Mouse (Mus musculus) heart, embryonic 13.5 days (tissue): ENCODE data around the gene Gorasp1. TPM values are rescaled to one million over a fixed set of nuclear protein-coding genes. Genes with fewer than 3 reads are reported as not detected.

Experiments used
- ATAC-seq: fragments of 200-750 bp; cut with Nextera tagmentation; 2 replicates; pipeline ENCODE4 v1.8.0; 2017; ENCODE audit warnings: moderate TSS enrichment; ENCODE audit not compliant: insufficient number of reproducible peaks, low FRiP score, low TSS enrichment; ENCODE audit errors: extremely low read depth
- H3K27ac ChIP-seq: fragments of 300-500 bp; sonication (generic); replicated peaks from 2 replicates; pipeline ENCODE4 v1.5.1; 2015; ENCODE audit warnings: moderate library complexity, mild to moderate bottlenecking, inconsistent platforms
- H3K27me3 ChIP-seq: fragments of 300-500 bp; sonication (generic); replicated peaks from 2 replicates; pipeline ENCODE4 v1.6.1; 2015; ENCODE audit warnings: mild to moderate bottlenecking, inconsistent platforms
- H3K36me3 ChIP-seq: fragments of 300-500 bp; sonication (generic); 2 replicates; pipeline ENCODE4 v1.6.1; 2015; ENCODE audit warnings: mild to moderate bottlenecking, inconsistent platforms
- H3K4me1 ChIP-seq: fragments of 300-500 bp; sonication (generic); 2 replicates; pipeline ENCODE4 v1.6.1; 2015; ENCODE audit warnings: inconsistent platforms
- H3K4me2 ChIP-seq: fragments of 300-500 bp; sonication (generic); 2 replicates; pipeline ENCODE4 v1.6.1; 2015; ENCODE audit warnings: inconsistent platforms, mild to moderate bottlenecking, moderate library complexity
- H3K4me3 ChIP-seq: fragments of 300-500 bp; sonication (generic); 2 replicates; pipeline ENCODE4 v1.5.1; 2015; ENCODE audit warnings: moderate library complexity, mild to moderate bottlenecking, inconsistent platforms
- H3K9ac ChIP-seq: fragments of 300-500 bp; sonication (generic); 2 replicates; pipeline ENCODE4 v1.6.1; 2015; ENCODE audit warnings: inconsistent platforms, mild to moderate bottlenecking, moderate library complexity
- H3K9me3 ChIP-seq: fragments of 300-500 bp; sonication (generic); 2 replicates; pipeline ENCODE4 v1.6.1; 2016; ENCODE audit warnings: inconsistent platforms
- WGBS: fragments of 180-500 bp; shearing (Covaris S2); methylation state at CpG from one replicate; pipeline ENCODE4 v1.1.7; 2015; ENCODE audit warnings: mixed read lengths; 5-methylcytosine and 5-hydroxymethylcytosine counted together
- polyA plus RNA-seq: library from polyadenylated mRNA; unstranded; fragments of >200 nt; fragmentation: Nextera tagmentation; extraction: Ambion mirVana; gene quantifications from 2 replicates; pipeline ENCODE4 v1.2.1, GENCODE M21; 2015

The Gorasp1 gene
- polyA plus RNA-seq, 1 experiment from 2014 or later: 21.4 TPM

DNA sequence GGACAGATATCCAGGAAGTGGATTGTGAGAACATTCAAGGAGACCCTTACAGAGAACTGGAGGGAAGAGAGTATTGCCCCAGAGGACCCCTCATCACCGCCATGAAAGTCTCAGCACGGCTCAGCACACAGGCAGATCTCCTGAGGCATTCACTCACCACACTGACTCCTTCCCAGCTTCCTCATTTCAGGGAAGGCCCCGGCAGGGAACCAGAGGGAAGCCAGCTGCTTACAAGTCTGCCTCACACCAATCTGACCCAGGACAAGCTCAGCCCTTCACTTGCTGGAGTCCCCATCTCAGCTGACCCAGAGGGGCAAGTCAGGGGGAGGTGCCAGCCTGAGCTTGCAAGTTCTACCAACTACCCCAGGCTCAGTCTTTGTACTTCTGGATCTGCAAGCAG lies 11.4 kb upstream of the Gorasp1 start:
- Histone ChIP-seq H3K27me3 (no peaks in the 10 kb centered on the region), H3K27ac (no peak overlapping the region), H3K4me2 (no peak overlapping the region), H3K9me3 (no peaks in the 10 kb centered on the region), H3K4me3 (no peak overlapping the region), H3K36me3 (no peaks in the 10 kb centered on the region), H3K9ac (no peak overlapping the region), H3K4me1 (0 out of 2 replicates have a peak, but pooled peaks cover 6% of the 10 kb centered on the region)
- ATAC-seq: no peak
- WGBS: 32% methylated on average over 3 of the region's 3 CpGs

DNA sequence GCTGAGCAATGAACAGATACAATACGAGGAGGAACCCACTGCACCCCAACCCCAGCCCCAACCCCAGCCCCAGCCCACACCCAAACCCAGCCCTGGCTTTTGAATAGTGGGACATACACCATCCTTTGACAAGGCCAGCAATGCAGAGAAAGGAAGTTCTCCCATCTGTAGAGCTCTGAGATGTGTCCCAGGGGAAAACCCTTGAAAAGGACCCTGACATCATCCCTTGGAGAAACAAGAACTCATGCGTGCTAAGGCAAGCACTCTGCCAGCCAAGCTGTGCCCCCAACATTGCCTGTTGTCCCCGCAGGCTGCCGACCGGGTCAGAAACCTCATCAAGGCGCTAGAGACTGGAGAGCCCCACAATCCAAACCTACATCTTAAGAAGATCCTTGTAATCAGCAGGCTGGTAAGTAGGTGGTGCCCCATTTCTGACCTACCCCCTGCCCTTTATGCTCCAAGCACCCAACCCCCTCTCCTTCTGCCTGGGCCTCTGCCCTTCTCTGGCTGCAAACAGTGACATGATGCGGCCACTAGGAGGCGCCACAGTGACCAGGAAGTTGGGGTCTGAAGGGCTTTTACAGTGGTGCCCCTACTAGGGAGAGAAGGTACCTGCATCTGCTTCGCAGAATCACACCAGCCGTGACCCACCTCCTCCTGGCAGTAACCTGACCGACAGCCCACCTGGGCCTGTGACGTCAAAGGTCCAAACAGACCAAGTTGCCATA lies 8.0 kb upstream of the Gorasp1 start:
- ATAC-seq: no peak
- no peak overlapping the region for H3K4me3 ChIP-seq

DNA sequence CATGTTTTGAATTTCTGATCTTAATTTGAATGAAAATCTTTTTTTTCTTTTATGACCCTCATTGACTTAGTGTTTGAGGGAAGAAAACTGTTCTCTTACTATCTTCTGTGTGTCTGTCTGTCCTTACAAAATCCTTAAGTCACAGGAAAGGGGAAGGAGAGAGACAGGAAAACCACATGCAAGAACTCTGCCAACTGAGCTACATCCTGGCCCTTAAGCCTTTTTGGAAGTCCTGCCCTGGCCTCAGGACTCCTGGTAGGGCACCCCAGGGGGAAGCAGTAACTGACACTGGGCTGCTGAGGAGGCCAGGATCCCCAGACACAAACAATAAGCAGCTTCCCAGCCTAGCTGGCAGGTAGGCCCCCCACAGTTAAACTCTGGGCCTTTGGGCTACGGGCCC lies 6.0 kb upstream of the Gorasp1 start:
- H3K27me3 ChIP-seq: no peaks in the 10 kb centered on the region
- no peaks in the 10 kb centered on the region for H3K36me3 ChIP-seq
- whole genome bisulfite sequencing: 72% methylated on average over 1 of the region's 1 CpGs
- H3K4me2 ChIP-seq: no peak overlapping the region
- H3K4me1 ChIP-seq: no peaks in the 10 kb centered on the region
- no peak overlapping the region for H3K9ac ChIP-seq
- no peak overlapping the region for H3K27ac ChIP-seq
- H3K4me3 ChIP-seq: no peak overlapping the region
- H3K9me3 ChIP-seq: no peaks in the 10 kb centered on the region
- no peak for ATAC-seq

More for the DNA sequence above, 8.0 kb upstream of the Gorasp1 start:
- 71% methylated on average over 12 of the region's 12 CpGs for WGBS
- no peak overlapping the region for H3K9ac ChIP-seq
- no peak overlapping the region for H3K27ac ChIP-seq
- H3K9me3 ChIP-seq: no peaks in the 10 kb centered on the region
- no peaks in the 10 kb centered on the region for H3K36me3 ChIP-seq
- H3K27me3 ChIP-seq: no peaks in the 10 kb centered on the region
- H3K4me1 ChIP-seq: 0 out of 2 replicates have a peak, but pooled peaks cover under 1% of the 10 kb centered on the region
- H3K4me2 ChIP-seq: no peak overlapping the region

DNA sequence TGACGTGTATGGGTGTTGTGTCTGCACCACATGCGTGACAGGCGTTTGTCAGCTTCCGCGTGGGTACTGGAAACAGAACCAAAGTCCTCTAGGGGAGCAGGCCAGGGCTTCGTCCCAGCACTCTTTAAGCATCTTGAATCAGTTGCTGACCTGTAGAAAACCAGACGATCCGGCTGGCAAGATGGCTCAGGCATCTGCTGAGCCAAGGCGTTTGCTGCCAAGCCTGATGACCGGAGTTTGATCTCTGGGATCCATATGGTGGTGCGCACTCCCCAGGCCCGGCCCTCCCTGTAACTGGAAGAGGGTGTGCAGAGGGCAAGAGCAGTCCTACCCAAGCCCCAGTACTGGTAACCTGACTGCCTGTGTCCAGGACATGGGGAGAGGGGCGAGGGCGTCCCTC lies 4.5 kb upstream of the Gorasp1 start:
- Histone ChIP-seq H3K27me3 (no peaks in the 10 kb centered on the region), H3K36me3 (no peaks in the 10 kb centered on the region), H3K4me3 (no peak overlapping the region), H3K4me1 (peaks cover 7% of the 10 kb centered on the region), H3K9ac (no peak overlapping the region), H3K27ac (no peak overlapping the region), H3K4me2 (no peak overlapping the region), H3K9me3 (no peaks in the 10 kb centered on the region)
- WGBS: 83% methylated on average over 14 of the region's 14 CpGs
- no peak for ATAC-seq

DNA sequence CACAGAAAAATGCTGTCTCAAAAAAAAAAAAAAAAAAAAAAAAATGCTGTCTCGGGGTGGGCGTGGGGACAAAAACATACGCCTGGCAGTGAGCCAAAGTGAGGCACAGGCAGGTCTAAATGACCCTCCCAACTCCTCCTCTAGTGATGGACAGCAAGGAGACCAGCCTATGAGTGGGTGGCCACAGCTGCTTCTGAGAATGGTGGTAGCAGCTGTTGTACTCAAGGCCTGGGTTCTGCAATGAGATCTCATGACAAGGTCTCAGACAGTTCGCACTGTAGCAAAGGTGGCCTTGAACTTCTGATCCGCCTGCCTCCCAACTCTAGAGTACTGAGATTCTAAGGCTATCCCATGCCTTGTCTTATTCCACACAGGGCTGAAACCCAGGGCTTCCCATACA lies 4.0 kb upstream of the Gorasp1 start:
- 77% methylated on average over 5 of the region's 5 CpGs for WGBS
- H3K4me2 ChIP-seq: no peak overlapping the region

DNA sequence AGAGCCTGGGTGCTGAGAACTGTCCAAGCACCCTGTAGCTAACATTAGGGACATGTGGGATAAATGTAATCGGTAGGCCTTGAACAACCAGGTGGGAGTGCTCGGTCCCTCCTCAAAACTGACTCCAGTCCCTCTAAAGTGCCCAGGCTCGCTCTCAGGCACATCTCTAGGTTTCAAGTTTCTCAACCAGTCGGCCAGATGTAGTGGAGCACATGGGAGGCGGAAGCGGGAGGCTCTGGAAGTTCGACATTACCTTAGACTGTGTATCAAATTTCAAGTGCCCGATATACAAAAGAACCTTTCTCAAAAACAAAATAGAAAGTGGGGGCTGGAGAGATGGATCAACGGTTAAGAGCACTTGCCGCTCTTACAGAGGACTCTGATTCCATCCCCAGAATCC lies 2.3 kb upstream of the Gorasp1 start:
- Histone ChIP-seq H3K9me3 (no peaks in the 10 kb centered on the region), H3K4me3 (no peak overlapping the region), H3K4me1 (peaks cover 16% of the 10 kb centered on the region), H3K27me3 (no peaks in the 10 kb centered on the region), H3K36me3 (peaks cover 6% of the 10 kb centered on the region), H3K4me2 (no peak overlapping the region), H3K9ac (no peak overlapping the region), H3K27ac (no peak overlapping the region)
- ATAC-seq: no peak
- 76% methylated on average over 10 of the region's 10 CpGs for WGBS

More for the DNA sequence above, 4.0 kb upstream of the Gorasp1 start:
- no peak overlapping the region for H3K4me3 ChIP-seq
- H3K27ac ChIP-seq: no peak overlapping the region
- H3K27me3 ChIP-seq: no peaks in the 10 kb centered on the region
- H3K4me1 ChIP-seq: peaks cover 12% of the 10 kb centered on the region
- H3K9me3 ChIP-seq: no peaks in the 10 kb centered on the region
- no peak for ATAC-seq
- no peak overlapping the region for H3K9ac ChIP-seq
- H3K36me3 ChIP-seq: no peaks in the 10 kb centered on the region

DNA sequence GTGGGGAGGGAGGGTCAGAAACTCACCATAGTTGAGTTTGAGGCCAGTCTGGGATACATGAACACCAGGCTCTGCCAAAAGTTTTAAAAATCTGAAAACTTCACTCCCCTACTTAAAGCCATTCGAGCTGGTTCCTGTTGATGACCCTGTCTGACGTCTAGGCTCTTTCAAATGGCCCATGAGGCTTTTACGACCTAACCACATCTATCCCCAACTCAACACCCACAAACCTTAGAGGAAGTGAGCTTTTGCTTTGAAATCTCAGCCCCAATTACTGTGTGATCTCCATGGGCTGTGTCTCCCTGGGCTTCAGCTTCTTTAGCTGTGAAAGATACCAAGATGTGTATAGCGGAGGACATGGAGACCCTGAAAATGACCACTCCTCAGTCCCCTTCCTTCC lies 1.1 kb upstream of the Gorasp1 start:
- 74% methylated on average over 4 of the region's 4 CpGs for WGBS
- Histone ChIP-seq H3K4me3 (no peak overlapping the region), H3K9ac (no peak overlapping the region), H3K27me3 (no peaks in the 10 kb centered on the region), H3K9me3 (no peaks in the 10 kb centered on the region), H3K4me1 (peaks cover 16% of the 10 kb centered on the region), H3K36me3 (peaks cover 6% of the 10 kb centered on the region), H3K27ac (no peak overlapping the region), H3K4me2 (no peak overlapping the region)
- ATAC-seq: no peak

DNA sequence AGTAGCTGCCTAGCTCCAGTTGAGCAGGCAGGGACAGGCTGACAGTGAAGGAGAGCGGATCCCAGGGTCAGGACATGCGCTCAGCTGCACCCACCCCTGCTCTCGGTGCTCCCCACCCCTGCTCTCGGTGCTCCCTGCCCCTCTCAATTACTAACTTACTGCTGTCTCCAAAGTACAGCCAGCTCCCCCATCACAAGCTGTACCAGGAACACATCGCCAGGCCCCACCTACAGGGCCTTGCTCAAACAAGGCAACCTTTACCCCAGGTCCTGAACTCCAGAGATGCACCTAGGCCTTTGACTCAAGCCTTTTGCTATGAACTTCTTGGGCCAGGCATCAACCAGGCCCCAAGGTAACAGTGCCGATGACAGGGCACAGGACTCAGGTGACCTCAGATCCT lies 3.7 kb downstream of the Gorasp1 start:
- no peak for ATAC-seq
- 93% methylated on average over 6 of the region's 6 CpGs for WGBS
- H3K27ac ChIP-seq: no peak overlapping the region

DNA sequence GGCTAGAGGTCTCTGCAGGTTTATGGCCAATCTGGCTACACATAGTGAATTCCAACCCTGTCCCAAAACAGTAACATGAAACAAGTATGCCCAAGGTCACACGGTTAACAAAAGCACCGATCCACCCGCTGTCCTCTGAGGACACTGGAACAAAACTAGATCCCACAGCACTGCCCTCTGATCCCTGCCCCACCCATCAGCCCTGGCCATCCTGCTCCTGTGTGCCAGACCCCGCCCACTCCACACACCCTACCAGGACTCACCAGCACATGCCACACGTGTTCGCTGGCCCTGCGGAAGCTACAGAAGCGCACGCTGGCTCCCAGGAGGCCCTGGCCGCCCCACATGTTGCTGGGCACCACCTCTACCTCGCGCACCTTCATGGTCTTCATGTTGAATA lies 5.0 kb downstream of the Gorasp1 start:
- Histone ChIP-seq H3K4me3 (no peak overlapping the region), H3K9me3 (no peaks in the 10 kb centered on the region), H3K27ac (no peak overlapping the region), H3K4me1 (peaks cover 9% of the 10 kb centered on the region), H3K36me3 (peaks cover 63% of the 10 kb centered on the region), H3K27me3 (no peaks in the 10 kb centered on the region), H3K9ac (no peak overlapping the region), H3K4me2 (no peak overlapping the region)
- 86% methylated on average over 12 of the region's 12 CpGs for whole genome bisulfite sequencing
- ATAC-seq: no peak

More for the DNA sequence above, 3.7 kb downstream of the Gorasp1 start:
- no peaks in the 10 kb centered on the region for H3K9me3 ChIP-seq
- peaks cover 50% of the 10 kb centered on the region for H3K36me3 ChIP-seq
- H3K4me2 ChIP-seq: no peak overlapping the region
- no peak overlapping the region for H3K4me3 ChIP-seq
- peaks cover 16% of the 10 kb centered on the region for H3K4me1 ChIP-seq
- H3K27me3 ChIP-seq: no peaks in the 10 kb centered on the region
- H3K9ac ChIP-seq: no peak overlapping the region

DNA sequence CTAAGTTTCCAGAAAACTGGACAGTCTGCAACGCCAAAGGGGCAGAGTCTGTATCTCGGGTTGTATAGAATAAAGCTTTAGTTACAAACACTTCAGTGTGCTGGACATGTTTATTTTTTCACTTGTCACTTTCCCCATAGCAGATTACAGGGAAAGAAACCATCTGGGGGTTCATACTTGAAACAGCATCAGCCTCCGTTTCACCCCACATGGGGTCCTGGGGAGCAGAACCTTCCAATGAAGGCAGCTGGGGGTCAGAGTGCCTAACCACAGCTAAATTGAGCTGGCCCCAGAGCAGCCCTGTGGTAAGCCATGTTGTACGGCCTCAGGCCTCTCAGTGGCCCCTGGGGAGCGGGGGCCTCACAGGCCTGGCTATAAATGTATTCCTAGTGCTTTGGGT lies 10.9 kb downstream of the Gorasp1 start:
- Histone ChIP-seq H3K4me3 (no peak overlapping the region), H3K9me3 (no peaks in the 10 kb centered on the region), H3K27me3 (no peaks in the 10 kb centered on the region), H3K4me2 (no peak overlapping the region), H3K27ac (no peak overlapping the region), H3K9ac (no peak overlapping the region), H3K4me1 (no peaks in the 10 kb centered on the region), H3K36me3 (peaks cover 97% of the 10 kb centered on the region)
- 72% methylated on average over 5 of the region's 5 CpGs for WGBS
- no peak for ATAC-seq

DNA sequence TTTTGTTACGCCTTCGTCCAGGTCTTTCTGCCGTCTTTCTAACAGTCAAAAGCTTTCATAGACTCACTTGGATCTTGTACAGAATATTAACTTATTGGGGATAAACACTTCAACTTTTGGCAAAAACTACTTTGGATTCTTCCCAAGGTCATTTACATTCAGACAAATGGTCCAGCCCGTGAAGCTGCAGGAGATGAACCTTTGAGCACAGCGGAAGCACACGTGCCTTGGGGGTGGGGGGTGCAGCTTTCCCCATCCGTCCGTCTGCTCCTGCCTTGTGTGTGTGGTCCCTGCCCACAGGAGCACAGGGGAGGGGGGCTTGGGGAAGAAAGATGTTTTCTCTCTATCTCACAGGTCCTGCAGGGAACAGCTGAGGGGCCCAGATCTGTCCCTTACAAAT lies 11.6 kb downstream of the Gorasp1 start:
- Histone ChIP-seq H3K4me3 (no peak overlapping the region), H3K4me2 (no peak overlapping the region), H3K27ac (no peak overlapping the region), H3K9ac (no peak overlapping the region), H3K36me3 (peaks cover 97% of the 10 kb centered on the region), H3K27me3 (no peaks in the 10 kb centered on the region), H3K4me1 (no peaks in the 10 kb centered on the region), H3K9me3 (no peaks in the 10 kb centered on the region)
- WGBS: 73% methylated on average over 8 of the region's 8 CpGs
- no peak for ATAC-seq

DNA sequence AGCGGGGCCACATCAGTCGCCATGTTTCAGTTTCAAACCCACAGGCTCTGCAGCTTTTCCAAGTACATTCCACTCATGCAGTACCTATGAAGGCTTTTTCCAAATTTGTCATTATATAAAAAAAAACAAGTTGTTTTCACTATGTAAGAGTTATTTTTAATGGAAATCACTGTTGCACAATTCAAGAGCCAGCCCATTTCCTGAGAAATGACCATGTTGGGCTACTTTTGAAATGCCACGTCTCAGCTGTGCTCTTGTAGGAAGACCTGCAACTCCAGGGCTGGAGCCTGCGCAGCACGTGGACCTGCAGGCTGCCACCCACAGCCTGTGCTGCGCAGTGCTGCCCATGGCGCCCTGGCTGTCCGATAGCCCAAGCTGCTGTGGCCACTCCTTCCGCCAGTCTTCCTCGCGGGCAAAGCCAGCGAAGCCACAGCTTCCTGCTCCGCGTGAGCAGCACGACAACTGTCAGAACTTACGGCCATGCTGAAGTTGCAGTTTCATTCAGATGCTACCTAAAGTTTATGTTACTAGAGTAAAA lies 12.2 kb downstream of the Gorasp1 start:
- no peak for ATAC-seq
- Histone ChIP-seq H3K9me3 (no peaks in the 10 kb centered on the region), H3K27me3 (no peaks in the 10 kb centered on the region), H3K4me2 (no peak overlapping the region), H3K27ac (no peak overlapping the region), H3K9ac (no peak overlapping the region), H3K36me3 (peaks cover 97% of the 10 kb centered on the region), H3K4me1 (no peaks in the 10 kb centered on the region), H3K4me3 (no peak overlapping the region)
- 91% methylated on average over 16 of the region's 16 CpGs for WGBS
